In the genomic region with DNA sequence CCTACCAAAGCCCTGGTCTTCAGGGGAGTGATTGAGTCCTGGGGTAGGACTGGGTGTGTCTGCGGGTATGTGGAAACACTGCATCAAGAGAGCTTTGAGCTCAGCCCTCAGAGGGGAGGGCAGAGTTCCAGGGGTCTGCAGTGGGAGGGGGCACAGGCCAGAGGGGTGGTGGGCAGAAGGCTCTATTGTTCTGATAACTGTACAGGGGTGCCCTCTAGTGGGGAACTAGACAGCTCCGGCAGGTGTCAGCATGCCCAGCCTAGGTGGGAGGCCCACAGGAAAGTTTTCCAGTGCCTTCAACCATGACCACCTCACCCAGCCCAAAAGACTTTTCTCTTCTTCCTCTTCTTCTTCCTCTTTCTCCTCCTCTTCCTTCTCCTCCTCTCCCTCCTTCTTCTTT, we compare ENCODE assay signal across 11 mouse cellular contexts. TPM values are rescaled to one million over a fixed set of nuclear protein-coding genes. Genes with fewer than 3 reads are reported as not detected.
A peak's percentile ranks its signal among the peaks of the same experiment; 100 is the strongest.
DNase-seq lines count a peak whose midpoint lies in the region; ATAC-seq and TF ChIP-seq lines count a peak whose summit lies in the region.
"Had no signal": no experiment of that assay in that cellular context is flagged by ENCODE, and none has a peak within 500 bp of the region (broad histone marks: within the 10 kb centered on the region; RNA-seq: fewer than 3 reads in every experiment).

No protein-coding gene starts in this region.

- H3K9ac ChIP-seq in embryonic facial prominence, embryonic 11.5 days (replicated peaks; ENCODE audit: low read length) = no peak overlapping the region
- H3K9ac ChIP-seq: neural tube, embryonic 12.5 days had no signal

- intact Hi-C loops in left cerebral cortex, postnatal 4 days (cut with DNase I) = no loop called here

- peak in 1 of 2 experiments; percentile 40 for DNase-seq in cerebellum, adult 2 months
- no peak for DNase-seq in cerebellum, adult 11-12 months
- peak; percentile 48 for DNase-seq in left cerebral cortex, postnatal 4 days
- DNase-seq in left cerebral cortex, adult 9 months (ENCODE audit: low spot score in 2 of 2) = no peak
- peak; percentile 64 for DNase-seq in embryonic facial prominence, embryonic 11.5 days (ENCODE audit: low spot score)
- DNase-seq in retina, postnatal 1 day = peak; percentile 67
- no peak for DNase-seq in adrenal gland, adult 8-10 months

- peak; percentile 54; the same call in 1 of the 2 replicates for TF ChIP-seq CTCF in cerebellum, adult 2 months (IDR thresholded peaks at IDR 0.05; ENCODE audit: borderline replicate concordance, insufficient read depth, low read depth, low read length)

- H3K27me3 ChIP-seq in cerebellum, adult 2 months (ENCODE audit: control insufficient read depth, insufficient read depth, low read length) = no peaks in the 10 kb centered on the region
- no peaks in the 10 kb centered on the region for H3K27me3 ChIP-seq in embryonic facial prominence, embryonic 11.5 days (ENCODE audit: control insufficient read depth, insufficient read depth, low read length)
- H3K27me3 ChIP-seq: neural tube, embryonic 12.5 days had no signal

- no peak overlapping the region for H3K4me2 ChIP-seq in embryonic facial prominence, embryonic 11.5 days (ENCODE audit: low read depth, low read length)
- H3K4me2 ChIP-seq: neural tube, embryonic 12.5 days had no signal

- H3K27ac ChIP-seq in cerebellum, adult 2 months (ENCODE audit: insufficient read depth, low read length) = no peak overlapping the region
- no peak overlapping the region for H3K27ac ChIP-seq in embryonic facial prominence, embryonic 11.5 days (replicated peaks; ENCODE audit: low read depth, low read length)
- H3K27ac ChIP-seq: neural tube, embryonic 12.5 days had no signal

- H3K36me3 ChIP-seq in embryonic facial prominence, embryonic 11.5 days (replicated peaks; ENCODE audit: control insufficient read depth, insufficient read depth, low read depth, low read length) = no peaks in the 10 kb centered on the region; the same call in none of the 2 replicates

- no peak for ATAC-seq in embryonic facial prominence, embryonic 11.5 days (replicated peaks; ENCODE audit: insufficient number of reproducible peaks, low FRiP score, low TSS enrichment, low read depth)
- ATAC-seq in megakaryocyte-erythroid progenitor cell, adult 5-6 weeks (replicated peaks; ENCODE audit: low FRiP score, low TSS enrichment, poor library complexity, severe bottlenecking) = no peak

- 71% methylated on average over 2 of the region's 2 CpGs for WGBS in cerebellum, adult 2 months
- 77% methylated on average over 2 of the region's 2 CpGs for WGBS in embryonic facial prominence, embryonic 11.5 days

- no peak overlapping the region for H3K4me3 ChIP-seq in cerebellum, adult 2 months (replicated peaks; ENCODE audit: insufficient read depth, low read depth, low read length)
- H3K4me3 ChIP-seq in embryonic facial prominence, embryonic 11.5 days (ENCODE audit: low read depth, low read length) = no peak overlapping the region
- H3K4me3 ChIP-seq: neural tube, embryonic 12.5 days had no signal

- TF ChIP-seq POLR2A in cerebellum, adult 2 months (IDR thresholded peaks at IDR 0.05; ENCODE audit: borderline replicate concordance, insufficient read depth, low read length) = no peak

- H3K9me3 ChIP-seq in embryonic facial prominence, embryonic 11.5 days (replicated peaks; ENCODE audit: control insufficient read depth, low read length) = no peaks in the 10 kb centered on the region
- H3K9me3 ChIP-seq: neural tube, embryonic 12.5 days had no signal

- H3K4me1 ChIP-seq in cerebellum, adult 2 months (ENCODE audit: control insufficient read depth, insufficient read depth, low read length) = peaks cover 26% of the 10 kb centered on the region
- no peaks in the 10 kb centered on the region for H3K4me1 ChIP-seq in embryonic facial prominence, embryonic 11.5 days (ENCODE audit: control insufficient read depth, insufficient read depth, low read length)
- H3K4me1 ChIP-seq: neural tube, embryonic 12.5 days had no signal

RNA-seq across cellular contexts. Expression of a gene that starts 16.1 kb away (rescaled TPM):
- polyA plus RNA-seq in cerebellum, adult 2 months (2012; rRNA removed) = 168 and 220 TPM in 2 replicates
- 10 to 100 TPM; 87.1 to 87.7 TPM for total RNA-seq in left cerebral cortex, postnatal 4 days (2021)
- polyA plus RNA-seq in embryonic facial prominence, embryonic 11.5 days (2014; fragmentation: Nextera tagmentation; extraction: Ambion mirVana) = 50.9 and 58.1 TPM in 2 replicates
- 50.0 and 60.7 TPM in 2 replicates for total RNA-seq in megakaryocyte-erythroid progenitor cell, adult 5-6 weeks (2014; fragmentation: Nextera tagmentation)
- total RNA-seq in megakaryocyte-erythroid progenitor cell, adult 5-6 weeks (2017) = 26.7 and 62.5 TPM in 2 replicates
- total RNA-seq in adrenal gland, adult 8-10 months (2022) = 100 to 1,000 TPM in 3 of 4 experiments, 10 to 100 TPM in 1; 90.8 to 130 (median 118) TPM

RNA-seq across cellular contexts. Expression of a gene that starts 19.0 kb away (rescaled TPM):
- polyA plus RNA-seq in cerebellum, adult 2 months (2012; rRNA removed) = 40.8 and 41.1 TPM in 2 replicates
- total RNA-seq in left cerebral cortex, postnatal 4 days (2021) = 10 to 100 TPM; 29.3 to 29.7 TPM
- polyA plus RNA-seq in embryonic facial prominence, embryonic 11.5 days (2014; fragmentation: Nextera tagmentation; extraction: Ambion mirVana) = 6.5 and 7.7 TPM in 2 replicates
- 22.6 and 30.2 TPM in 2 replicates for total RNA-seq in megakaryocyte-erythroid progenitor cell, adult 5-6 weeks (2014; fragmentation: Nextera tagmentation)
- 5.8 and 11.8 TPM in 2 replicates for total RNA-seq in megakaryocyte-erythroid progenitor cell, adult 5-6 weeks (2017)
- 10 to 100 TPM; 38.6 to 57.9 (median 48.3) TPM for total RNA-seq in adrenal gland, adult 8-10 months (2022)

RNA-seq across cellular contexts. Expression of a gene that starts 24.8 kb away (rescaled TPM):
- polyA plus RNA-seq in cerebellum, adult 2 months (2012; rRNA removed) = 243 and 258 TPM in 2 replicates
- 100 to 1,000 TPM; 189 to 193 TPM for total RNA-seq in left cerebral cortex, postnatal 4 days (2021)
- 25.0 and 27.8 TPM in 2 replicates for polyA plus RNA-seq in embryonic facial prominence, embryonic 11.5 days (2014; fragmentation: Nextera tagmentation; extraction: Ambion mirVana)
- total RNA-seq in megakaryocyte-erythroid progenitor cell, adult 5-6 weeks (2014; fragmentation: Nextera tagmentation) = 10.9 and 24.0 TPM in 2 replicates
- total RNA-seq in megakaryocyte-erythroid progenitor cell, adult 5-6 weeks (2017) = 8.6 and 10.3 TPM in 2 replicates
- 100 to 1,000 TPM; 103 to 160 (median 124) TPM for total RNA-seq in adrenal gland, adult 8-10 months (2022)

RNA-seq across cellular contexts. Expression of a gene that starts 34.2 kb away (rescaled TPM):
- 0.21 TPM in 1 of 2 replicates, not detected in the other for polyA plus RNA-seq in cerebellum, adult 2 months (2012; rRNA removed)
- not detected for total RNA-seq in left cerebral cortex, postnatal 4 days (2021)
- polyA plus RNA-seq in embryonic facial prominence, embryonic 11.5 days (2014; fragmentation: Nextera tagmentation; extraction: Ambion mirVana) = 1.9 and 2.4 TPM in 2 replicates
- total RNA-seq in megakaryocyte-erythroid progenitor cell, adult 5-6 weeks (2014; fragmentation: Nextera tagmentation) = not detected in 2 replicates
- total RNA-seq in megakaryocyte-erythroid progenitor cell, adult 5-6 weeks (2017) = not detected in 2 replicates
- 10 to 100 TPM; 23.4 to 37.6 (median 29.4) TPM for total RNA-seq in adrenal gland, adult 8-10 months (2022)
- total RNA-seq: left cerebral cortex, postnatal 36 days had no signal
- polyA plus RNA-seq: heart, embryonic 14.5 days; neural tube, embryonic 12.5 days had no signal

RNA-seq across cellular contexts. Expression of a gene that starts 45.8 kb away (rescaled TPM):
- polyA plus RNA-seq in cerebellum, adult 2 months (2012; rRNA removed) = 33.1 and 36.5 TPM in 2 replicates
- 1 to 10 TPM; 5.0 to 5.7 TPM for total RNA-seq in left cerebral cortex, postnatal 4 days (2021)
- 0.43 and 0.61 TPM in 2 replicates for polyA plus RNA-seq in embryonic facial prominence, embryonic 11.5 days (2014; fragmentation: Nextera tagmentation; extraction: Ambion mirVana)
- 3.4 and 4.4 TPM in 2 replicates for total RNA-seq in megakaryocyte-erythroid progenitor cell, adult 5-6 weeks (2014; fragmentation: Nextera tagmentation)
- total RNA-seq in megakaryocyte-erythroid progenitor cell, adult 5-6 weeks (2017) = 3.1 and 3.7 TPM in 2 replicates
- 10 to 100 TPM; 24.4 to 45.7 (median 38.4) TPM for total RNA-seq in adrenal gland, adult 8-10 months (2022)

Comparison
In these comparisons a context has a peak if more than half of its experiments do, and no peak if none do; other contexts are left out.
1. DNase-seq: peak in left cerebral cortex, postnatal 4 days (single experiment), embryonic facial prominence, embryonic 11.5 days (single experiment) and retina, postnatal 1 day (single experiment); none in cerebellum, adult 11-12 months (single experiment), left cerebral cortex, adult 9 months (0 of 2) and adrenal gland, adult 8-10 months (single experiment).
2. RNA of a gene that starts 24.8 kb away (total RNA-seq): 189 to 193 TPM in left cerebral cortex, postnatal 4 days and 103 to 160 TPM in adrenal gland, adult 8-10 months; 8.6 to 24.0 TPM in megakaryocyte-erythroid progenitor cell, adult 5-6 weeks; every median in the first group is over 4 times any median in the second.